Mouse (Mus musculus): ENCODE measurements around the gene Dnajb12. TPM values are rescaled to one million over a fixed set of nuclear protein-coding genes. Genes with fewer than 3 reads are reported as not detected.

Dnajb12 gene
- polyA plus RNA-seq, 1 experiment = 47.7 TPM

GRCm38 (mm10) chr10:59936058-59936856, 56.9 kb downstream of the Dnajb12 start:
- TF ChIP-seq CTCF (IDR thresholded peaks at IDR 0.05; ENCODE audit: control insufficient read depth, insufficient read depth, insufficient replicate concordance, low read depth, low read length) = no peak
- no peak for TF ChIP-seq POLR2A (IDR thresholded peaks at IDR 0.05; ENCODE audit: control insufficient read depth, low read depth, low read length)
- peak overlapping the region; percentile 21; the same call in 1 of the 2 replicates for H3K27ac ChIP-seq (ENCODE audit: control insufficient read depth, insufficient read depth, low read depth, low read length)
- H3K4me3 ChIP-seq (ENCODE audit: control insufficient read depth, low read depth, low read length) = no peak overlapping the region

GRCm38 (mm10) chr10:59938662-59939061, 59.3 kb downstream of the Dnajb12 start:
- no peak overlapping the region for H3K4me3 ChIP-seq (ENCODE audit: control insufficient read depth, low read depth, low read length)
- TF ChIP-seq CTCF (IDR thresholded peaks at IDR 0.05; ENCODE audit: control insufficient read depth, insufficient read depth, insufficient replicate concordance, low read depth, low read length) = no peak
- TF ChIP-seq POLR2A (IDR thresholded peaks at IDR 0.05; ENCODE audit: control insufficient read depth, low read depth, low read length) = no peak
- H3K4me1 ChIP-seq (ENCODE audit: control insufficient read depth, insufficient read depth, low read length) = peaks cover 10% of the 10 kb centered on the region
- no peaks in the 10 kb centered on the region for H3K27me3 ChIP-seq (ENCODE audit: control insufficient read depth, insufficient read depth, low read length)
- H3K27ac ChIP-seq (ENCODE audit: control insufficient read depth, insufficient read depth, low read depth, low read length) = no peak overlapping the region
- H3K36me3 ChIP-seq (ENCODE audit: control insufficient read depth, insufficient read depth, low read length) = no peaks in the 10 kb centered on the region

More at GRCm38 (mm10) chr10:59936058-59936856, 56.9 kb downstream of the Dnajb12 start:
- no peaks in the 10 kb centered on the region for H3K27me3 ChIP-seq (ENCODE audit: control insufficient read depth, insufficient read depth, low read length)
- H3K36me3 ChIP-seq (ENCODE audit: control insufficient read depth, insufficient read depth, low read length) = no peaks in the 10 kb centered on the region
- peaks cover under 1% of the 10 kb centered on the region; the same call in 1 of the 2 replicates for H3K4me1 ChIP-seq (ENCODE audit: control insufficient read depth, insufficient read depth, low read length)

GRCm38 (mm10) chr10:59939081-59939480, 59.7 kb downstream of the Dnajb12 start:
- H3K27ac ChIP-seq (ENCODE audit: control insufficient read depth, insufficient read depth, low read depth, low read length) = no peak overlapping the region
- no peaks in the 10 kb centered on the region for H3K36me3 ChIP-seq (ENCODE audit: control insufficient read depth, insufficient read depth, low read length)
- no peak for TF ChIP-seq CTCF (IDR thresholded peaks at IDR 0.05; ENCODE audit: control insufficient read depth, insufficient read depth, insufficient replicate concordance, low read depth, low read length)
- TF ChIP-seq POLR2A (IDR thresholded peaks at IDR 0.05; ENCODE audit: control insufficient read depth, low read depth, low read length) = no peak
- H3K4me1 ChIP-seq (ENCODE audit: control insufficient read depth, insufficient read depth, low read length) = peaks cover 12% of the 10 kb centered on the region
- H3K27me3 ChIP-seq (ENCODE audit: control insufficient read depth, insufficient read depth, low read length) = no peaks in the 10 kb centered on the region
- H3K4me3 ChIP-seq (ENCODE audit: control insufficient read depth, low read depth, low read length) = no peak overlapping the region

- Histone ChIP-seq H3K4me1 (ENCODE audit: control insufficient read depth, insufficient read depth, low read length) (peaks cover 12% of the 10 kb centered on the region), H3K4me3 (ENCODE audit: control insufficient read depth, low read depth, low read length) (no peak overlapping the region; the same call in 1 of the 2 replicates), H3K36me3 (ENCODE audit: control insufficient read depth, insufficient read depth, low read length) (no peaks in the 10 kb centered on the region), H3K27ac (ENCODE audit: control insufficient read depth, insufficient read depth, low read depth, low read length) (no peak overlapping the region), H3K27me3 (ENCODE audit: control insufficient read depth, insufficient read depth, low read length) (no peaks in the 10 kb centered on the region)
- TF ChIP-seq POLR2A (IDR thresholded peaks at IDR 0.05; ENCODE audit: control insufficient read depth, low read depth, low read length) (no peak), CTCF (IDR thresholded peaks at IDR 0.05; ENCODE audit: control insufficient read depth, insufficient read depth, insufficient replicate concordance, low read depth, low read length) (no peak)
Measured at GRCm38 (mm10) chr10:59942281-59942846, 63.0 kb downstream of the Dnajb12 start.

GRCm38 (mm10) chr10:59942847-59943420, 63.6 kb downstream of the Dnajb12 start:
- no peaks in the 10 kb centered on the region for H3K27me3 ChIP-seq (ENCODE audit: control insufficient read depth, insufficient read depth, low read length)
- H3K36me3 ChIP-seq (ENCODE audit: control insufficient read depth, insufficient read depth, low read length) = no peaks in the 10 kb centered on the region
- H3K4me1 ChIP-seq (ENCODE audit: control insufficient read depth, insufficient read depth, low read length) = peaks cover 12% of the 10 kb centered on the region
- no peak for TF ChIP-seq CTCF (IDR thresholded peaks at IDR 0.05; ENCODE audit: control insufficient read depth, insufficient read depth, insufficient replicate concordance, low read depth, low read length)
- no peak for TF ChIP-seq POLR2A (IDR thresholded peaks at IDR 0.05; ENCODE audit: control insufficient read depth, low read depth, low read length)
- H3K27ac ChIP-seq (ENCODE audit: control insufficient read depth, insufficient read depth, low read depth, low read length) = no peak overlapping the region
- H3K4me3 ChIP-seq (ENCODE audit: control insufficient read depth, low read depth, low read length) = no peak overlapping the region; the same call in 1 of the 2 replicates

- peaks cover 12% of the 10 kb centered on the region for H3K4me1 ChIP-seq (ENCODE audit: control insufficient read depth, insufficient read depth, low read length)
- H3K4me3 ChIP-seq (ENCODE audit: control insufficient read depth, low read depth, low read length) = no peak overlapping the region; the same call in 1 of the 2 replicates
- H3K27ac ChIP-seq (ENCODE audit: control insufficient read depth, insufficient read depth, low read depth, low read length) = no peak overlapping the region
Measured at GRCm38 (mm10) chr10:59943421-59943989, 64.1 kb downstream of the Dnajb12 start.

GRCm38 (mm10) chr10:59945416-59945815, 66.1 kb downstream of the Dnajb12 start:
- no peaks in the 10 kb centered on the region for H3K36me3 ChIP-seq (ENCODE audit: control insufficient read depth, insufficient read depth, low read length)
- H3K4me1 ChIP-seq (ENCODE audit: control insufficient read depth, insufficient read depth, low read length) = peaks cover 21% of the 10 kb centered on the region
- no peak overlapping the region for H3K4me3 ChIP-seq (ENCODE audit: control insufficient read depth, low read depth, low read length)
- no peaks in the 10 kb centered on the region for H3K27me3 ChIP-seq (ENCODE audit: control insufficient read depth, insufficient read depth, low read length)
- no peak overlapping the region for H3K27ac ChIP-seq (ENCODE audit: control insufficient read depth, insufficient read depth, low read depth, low read length)
- TF ChIP-seq POLR2A (IDR thresholded peaks at IDR 0.05; ENCODE audit: control insufficient read depth, low read depth, low read length) (no peak), CTCF (IDR thresholded peaks at IDR 0.05; ENCODE audit: control insufficient read depth, insufficient read depth, insufficient replicate concordance, low read depth, low read length) (no peak)

More at GRCm38 (mm10) chr10:59943421-59943989, 64.1 kb downstream of the Dnajb12 start:
- TF ChIP-seq POLR2A (IDR thresholded peaks at IDR 0.05; ENCODE audit: control insufficient read depth, low read depth, low read length) = no peak
- H3K36me3 ChIP-seq (ENCODE audit: control insufficient read depth, insufficient read depth, low read length) = no peaks in the 10 kb centered on the region
- no peaks in the 10 kb centered on the region for H3K27me3 ChIP-seq (ENCODE audit: control insufficient read depth, insufficient read depth, low read length)
